Mouse (Mus musculus) limb, embryonic 10.5 days (tissue): ENCODE data around the gene Gnai1. TPM values are rescaled to one million over a fixed set of nuclear protein-coding genes. Genes with fewer than 3 reads are reported as not detected.

Experiments
- DNase-seq: peaks from one replicate; pipeline ENCODE4 v3.0.0-alpha.2; 2017; ENCODE audit warnings: low spot score
- H3K27ac ChIP-seq: fragments of 300-500 bp; sonication (generic); 2 replicates; pipeline ENCODE4 v1.5.1; 2016; ENCODE audit warnings: mild to moderate bottlenecking
- H3K27me3 ChIP-seq: fragments of 300-500 bp; sonication (generic); 2 replicates; pipeline ENCODE4 v1.6.1; 2016; ENCODE audit warnings: low read depth, mild to moderate bottlenecking; ENCODE audit not compliant: poor library complexity, severe bottlenecking
- H3K36me3 ChIP-seq: fragments of 300-500 bp; sonication (generic); 2 replicates; pipeline ENCODE4 v1.6.1; 2016; ENCODE audit warnings: mild to moderate bottlenecking, moderate library complexity
- H3K4me1 ChIP-seq: fragments of 300-500 bp; sonication (generic); 2 replicates; pipeline ENCODE4 v1.6.1; 2016
- H3K4me3 ChIP-seq: fragments of 300-500 bp; sonication (generic); 2 replicates; pipeline ENCODE4 v1.5.1; 2016; ENCODE audit warnings: mild to moderate bottlenecking, moderate library complexity
- H3K9me3 ChIP-seq: fragments of 300-500 bp; sonication (generic); replicated peaks from 2 replicates; pipeline ENCODE4 v1.6.1; 2016; ENCODE audit warnings: mild to moderate bottlenecking
- WGBS: fragments of 180-500 bp; shearing (Covaris S2); methylation state at CpG from one replicate; pipeline ENCODE4 v1.1.7; 2016; 5-methylcytosine and 5-hydroxymethylcytosine counted together
- polyA plus RNA-seq: library from polyadenylated mRNA; unstranded; fragments of >200 nt; fragmentation: Nextera tagmentation; extraction: Ambion mirVana; gene quantifications from 2 replicates; pipeline ENCODE4 v1.2.1, GENCODE M21; 2016

The Gnai1 gene
- polyA plus RNA-seq, 1 experiment from 2014 or later: 16.4 TPM

DNA sequence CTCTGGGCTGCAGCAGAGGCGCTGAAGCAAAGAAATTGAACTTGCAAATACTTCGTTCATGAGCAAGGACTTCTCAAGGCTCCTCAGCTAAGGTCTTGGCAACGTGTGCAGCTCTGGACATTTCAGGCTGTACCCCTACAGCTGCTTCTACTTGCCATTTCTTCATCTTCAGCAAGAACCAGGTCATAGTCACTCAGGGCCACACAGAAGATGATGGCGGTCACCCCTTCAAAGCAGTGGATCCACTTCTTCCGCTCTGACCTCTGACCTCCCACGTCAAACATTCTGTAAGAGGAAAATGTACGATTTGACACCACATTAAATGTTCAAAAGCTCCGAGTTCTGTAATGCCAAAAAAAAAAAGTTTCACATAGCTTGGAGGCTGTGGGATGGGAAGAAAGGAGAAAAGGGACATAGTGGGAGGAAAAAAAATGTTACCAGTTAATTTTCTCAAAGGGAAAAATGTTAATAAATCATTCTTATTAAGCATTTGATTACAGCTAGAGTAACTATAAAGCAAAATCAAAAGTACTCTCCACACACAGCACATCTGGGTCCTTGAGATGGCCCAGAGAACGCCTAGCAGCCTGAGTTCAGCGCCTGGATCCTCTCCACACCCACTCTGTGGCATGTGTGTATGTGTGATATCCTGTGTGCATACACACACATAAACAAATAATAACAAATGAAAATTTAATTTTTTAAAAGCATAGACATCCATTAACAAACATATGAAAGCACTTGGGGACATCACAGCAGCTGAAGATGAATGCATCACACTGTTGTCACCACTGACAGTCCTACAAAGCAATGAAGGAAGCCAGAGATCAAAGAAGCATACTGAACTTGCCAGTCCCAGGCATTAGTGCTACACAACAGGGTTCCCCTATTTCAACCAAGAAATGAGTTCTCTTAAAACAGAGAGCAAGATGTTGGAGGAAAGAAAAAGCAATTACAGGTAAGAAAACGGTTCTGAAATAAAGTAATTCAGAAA is 86.6 kb downstream of the Gnai1 start:
- Histone ChIP-seq H3K27ac (no peak overlapping the region), H3K4me1 (peaks cover 15% of the 10 kb centered on the region), H3K36me3 (no peaks in the 10 kb centered on the region), H3K9me3 (no peaks in the 10 kb centered on the region), H3K27me3 (no peaks in the 10 kb centered on the region), H3K4me3 (no peak overlapping the region)
- WGBS: 68% methylated on average over 11 of the region's 11 CpGs
- no peak for DNase-seq

GRCm38 (mm10) chr5:18250379-18251017 is 109.7 kb downstream of the Gnai1 start:
- no peaks in the 10 kb centered on the region for H3K36me3 ChIP-seq
- H3K4me3 ChIP-seq: no peak overlapping the region
- WGBS: 87% methylated on average over 5 of the region's 5 CpGs
- no peaks in the 10 kb centered on the region for H3K27me3 ChIP-seq
- DNase-seq: no peak
- H3K4me1 ChIP-seq: no peaks in the 10 kb centered on the region
- H3K27ac ChIP-seq: no peak overlapping the region
- H3K9me3 ChIP-seq: no peaks in the 10 kb centered on the region

GRCm38 (mm10) chr5:18249132-18249531 is 111.0 kb downstream of the Gnai1 start:
- no peaks in the 10 kb centered on the region for H3K27me3 ChIP-seq
- DNase-seq: no peak
- H3K9me3 ChIP-seq: no peaks in the 10 kb centered on the region
- WGBS: 84% methylated on average over 5 of the region's 5 CpGs
- H3K4me3 ChIP-seq: no peak overlapping the region
- H3K36me3 ChIP-seq: no peaks in the 10 kb centered on the region
- no peak overlapping the region for H3K27ac ChIP-seq
- no peaks in the 10 kb centered on the region for H3K4me1 ChIP-seq

DNA sequence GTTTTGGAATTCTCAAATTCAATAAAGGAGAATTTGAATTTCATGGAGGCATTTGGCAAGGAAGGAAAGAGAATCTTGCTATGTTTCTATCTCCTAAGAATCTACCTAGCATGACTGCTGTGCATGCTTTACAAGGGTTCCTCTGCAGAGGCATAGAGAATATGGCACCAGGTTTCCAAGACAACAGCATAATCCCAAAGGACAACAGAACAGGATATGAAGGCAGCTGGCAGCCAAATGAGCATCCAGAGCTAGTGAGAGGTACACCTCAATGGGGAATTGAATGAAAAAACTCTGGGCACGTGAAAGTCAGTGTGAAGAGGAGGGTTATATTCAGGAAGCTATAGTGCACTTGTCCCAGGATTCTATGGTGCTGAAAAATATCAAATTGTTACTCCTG is 130.8 kb downstream of the Gnai1 start:
- WGBS: 69% methylated on average over 1 of the region's 1 CpGs

GRCm38 (mm10) chr5:18228866-18229265 is 131.3 kb downstream of the Gnai1 start:
- Histone ChIP-seq H3K27ac (no peak overlapping the region), H3K4me1 (no peaks in the 10 kb centered on the region), H3K9me3 (no peaks in the 10 kb centered on the region), H3K4me3 (no peak overlapping the region), H3K36me3 (no peaks in the 10 kb centered on the region), H3K27me3 (no peaks in the 10 kb centered on the region)
- WGBS: 82% methylated on average over 7 of the region's 7 CpGs
- no peak for DNase-seq

More for the DNA sequence above, 130.8 kb downstream of the Gnai1 start:
- H3K27me3 ChIP-seq: no peaks in the 10 kb centered on the region
- H3K4me1 ChIP-seq: no peaks in the 10 kb centered on the region
- H3K4me3 ChIP-seq: no peak overlapping the region
- DNase-seq: no peak
- no peak overlapping the region for H3K27ac ChIP-seq
- no peaks in the 10 kb centered on the region for H3K36me3 ChIP-seq
- no peaks in the 10 kb centered on the region for H3K9me3 ChIP-seq

DNA sequence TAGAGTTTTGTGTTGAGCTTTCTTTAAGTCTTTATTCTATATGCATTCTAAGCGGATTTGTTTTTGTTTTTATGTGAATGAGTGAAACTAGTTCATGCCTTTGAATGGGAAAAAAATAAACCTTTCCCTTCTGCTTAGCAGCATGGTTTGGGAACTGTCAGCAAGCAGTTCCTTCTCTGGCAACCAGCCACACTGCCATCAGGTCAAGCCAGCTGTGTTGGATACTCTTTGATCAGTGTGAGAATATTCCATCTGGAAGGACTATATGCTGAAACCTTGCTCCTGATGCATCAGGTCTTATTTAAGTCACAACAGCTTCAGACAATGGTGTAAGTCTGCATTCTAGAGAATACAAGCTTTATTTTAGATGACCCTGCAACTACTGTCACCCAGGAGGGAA is 139.3 kb downstream of the Gnai1 start:
- Histone ChIP-seq H3K4me1 (no peaks in the 10 kb centered on the region), H3K4me3 (no peak overlapping the region), H3K9me3 (no peaks in the 10 kb centered on the region), H3K27ac (no peak overlapping the region), H3K27me3 (no peaks in the 10 kb centered on the region), H3K36me3 (no peaks in the 10 kb centered on the region)
- no peak for DNase-seq
- 65% methylated on average over 1 of the region's 1 CpGs for WGBS

GRCm38 (mm10) chr5:18218292-18218691 is 141.9 kb downstream of the Gnai1 start:
- Histone ChIP-seq H3K4me3 (no peak overlapping the region), H3K27me3 (no peaks in the 10 kb centered on the region), H3K9me3 (no peaks in the 10 kb centered on the region), H3K27ac (no peak overlapping the region), H3K4me1 (no peaks in the 10 kb centered on the region), H3K36me3 (no peaks in the 10 kb centered on the region)
- 83% methylated on average over 2 of the region's 2 CpGs for WGBS
- no peak for DNase-seq

GRCm38 (mm10) chr5:18217856-18218255 is 142.3 kb downstream of the Gnai1 start:
- H3K27me3 ChIP-seq: no peaks in the 10 kb centered on the region
- H3K27ac ChIP-seq: no peak overlapping the region
- H3K4me3 ChIP-seq: no peak overlapping the region
- H3K36me3 ChIP-seq: no peaks in the 10 kb centered on the region
- no peak for DNase-seq
- no peaks in the 10 kb centered on the region for H3K4me1 ChIP-seq
- no peaks in the 10 kb centered on the region for H3K9me3 ChIP-seq
